Mouse (Mus musculus) liver, embryonic 12.5 days (tissue): ENCODE data around the gene Lsmem1. TPM values are rescaled to one million over a fixed set of nuclear protein-coding genes. Genes with fewer than 3 reads are reported as not detected.

Source experiments
- ATAC-seq: fragments of 200-750 bp; cut with Nextera tagmentation; 2 replicates; pipeline ENCODE4 v1.8.0; 2017; ENCODE audit warnings: moderate number of reproducible peaks, mild to moderate bottlenecking, moderate library complexity
- H3K27ac ChIP-seq: fragments of 300-500 bp; sonication (generic); 2 replicates; pipeline ENCODE4 v1.5.1; 2016; ENCODE audit warnings: mild to moderate bottlenecking
- H3K27me3 ChIP-seq: fragments of 300-500 bp; sonication (generic); replicated peaks from 2 replicates; pipeline ENCODE4 v1.6.1; 2016; ENCODE audit warnings: mild to moderate bottlenecking, moderate library complexity
- H3K36me3 ChIP-seq: fragments of 300-500 bp; sonication (generic); 2 replicates; pipeline ENCODE4 v1.6.1; 2016; ENCODE audit warnings: mild to moderate bottlenecking, moderate library complexity
- H3K4me1 ChIP-seq: fragments of 300-500 bp; sonication (generic); 2 replicates; pipeline ENCODE4 v1.6.1; 2016
- H3K4me2 ChIP-seq: fragments of 300-500 bp; sonication (generic); 2 replicates; pipeline ENCODE4 v1.6.1; 2016; ENCODE audit warnings: mild to moderate bottlenecking, moderate library complexity
- H3K4me3 ChIP-seq: fragments of 300-500 bp; sonication (generic); 2 replicates; pipeline ENCODE4 v1.5.1; 2016; ENCODE audit warnings: mild to moderate bottlenecking, moderate library complexity
- H3K9ac ChIP-seq: fragments of 300-500 bp; sonication (generic); 2 replicates; pipeline ENCODE4 v1.6.1; 2016; ENCODE audit warnings: mild to moderate bottlenecking, moderate library complexity
- H3K9me3 ChIP-seq: fragments of 300-500 bp; sonication (generic); replicated peaks from 2 replicates; pipeline ENCODE4 v1.6.1; 2016; ENCODE audit warnings: mild to moderate bottlenecking, moderate library complexity
- WGBS: fragments of 180-500 bp; shearing (Covaris S2); methylation state at CpG from one replicate; pipeline ENCODE4 v1.1.7; 2016; ENCODE audit not compliant: insufficient replicate concordance; 5-methylcytosine and 5-hydroxymethylcytosine counted together
- polyA plus RNA-seq: library from polyadenylated mRNA; unstranded; fragments of >200 nt; fragmentation: Nextera tagmentation; extraction: Ambion mirVana; gene quantifications from 2 replicates; pipeline ENCODE4 v1.2.1, GENCODE M21; 2016

The Lsmem1 gene
- polyA plus RNA-seq, 1 experiment from 2014 or later: not detected

GRCm38 (mm10) chr12:40223676-40224075 lies 24.4 kb upstream of the Lsmem1 start:
- WGBS: 45% methylated on average over 10 of the region's 10 CpGs
- H3K27ac ChIP-seq: peak overlapping the region; percentile 65
- H3K9ac ChIP-seq: peak overlapping the region; percentile 60
- ATAC-seq: no peak
- no peaks in the 10 kb centered on the region for H3K27me3 ChIP-seq
- H3K9me3 ChIP-seq: no peaks in the 10 kb centered on the region
- peak overlapping the region; percentile 95 for H3K4me2 ChIP-seq
- peak overlapping the region; percentile 93 for H3K4me3 ChIP-seq
- no peaks in the 10 kb centered on the region for H3K36me3 ChIP-seq
- H3K4me1 ChIP-seq: peaks cover 30% of the 10 kb centered on the region

GRCm38 (mm10) chr12:40223082-40223619 lies 23.9 kb upstream of the Lsmem1 start:
- Histone ChIP-seq H3K36me3 (peaks cover under 1% of the 10 kb centered on the region), H3K4me2 (peak overlapping the region; percentile 95), H3K27me3 (no peaks in the 10 kb centered on the region), H3K9ac (peak overlapping the region; percentile 94), H3K9me3 (no peaks in the 10 kb centered on the region), H3K4me3 (peak overlapping the region; percentile 93), H3K4me1 (peaks cover 31% of the 10 kb centered on the region), H3K27ac (peak overlapping the region; percentile 94)
- WGBS: under 1% methylated on average over 47 of the region's 47 CpGs
- peak; percentile 97 for ATAC-seq

- WGBS: under 1% methylated on average over 81 of the region's 81 CpGs
- peak overlapping the region; percentile 94 for H3K27ac ChIP-seq
- peak; percentile 85 for ATAC-seq
- peak overlapping the region; percentile 94 for H3K9ac ChIP-seq
- H3K36me3 ChIP-seq: peaks cover 6% of the 10 kb centered on the region
- peak overlapping the region; percentile 95 for H3K4me2 ChIP-seq
- H3K27me3 ChIP-seq: no peaks in the 10 kb centered on the region
- H3K4me1 ChIP-seq: peaks cover 35% of the 10 kb centered on the region
- peak overlapping the region; percentile 93 for H3K4me3 ChIP-seq
- no peaks in the 10 kb centered on the region for H3K9me3 ChIP-seq
Measured at GRCm38 (mm10) chr12:40222251-40223081, 23.2 kb upstream of the Lsmem1 start.

- Histone ChIP-seq H3K36me3 (peaks cover 12% of the 10 kb centered on the region), H3K27ac (no peak overlapping the region), H3K4me2 (peak overlapping the region; percentile 95), H3K9ac (peak overlapping the region; percentile 94), H3K4me1 (peaks cover 35% of the 10 kb centered on the region), H3K9me3 (no peaks in the 10 kb centered on the region), H3K27me3 (no peaks in the 10 kb centered on the region), H3K4me3 (peak overlapping the region; percentile 93)
- ATAC-seq: no peak
- 6% methylated on average over 5 of the region's 5 CpGs for WGBS
Measured at GRCm38 (mm10) chr12:40221611-40222010, 22.3 kb upstream of the Lsmem1 start.

GRCm38 (mm10) chr12:40220896-40221295 lies 21.6 kb upstream of the Lsmem1 start:
- Histone ChIP-seq H3K9me3 (no peaks in the 10 kb centered on the region), H3K9ac (peak overlapping the region; percentile 94), H3K27ac (no peak overlapping the region), H3K4me2 (peak overlapping the region; percentile 95), H3K36me3 (peaks cover 20% of the 10 kb centered on the region), H3K4me1 (peaks cover 35% of the 10 kb centered on the region), H3K27me3 (no peaks in the 10 kb centered on the region), H3K4me3 (peak overlapping the region; percentile 93)
- ATAC-seq: no peak
- 22% methylated on average over 3 of the region's 3 CpGs for WGBS

- Histone ChIP-seq H3K4me1 (peaks cover 35% of the 10 kb centered on the region), H3K9ac (0 out of 2 replicates have a peak overlapping the region, but pooled peaks have one; percentile 44), H3K27me3 (no peaks in the 10 kb centered on the region), H3K9me3 (no peaks in the 10 kb centered on the region), H3K4me3 (peak overlapping the region; percentile 93), H3K4me2 (peak overlapping the region; percentile 95), H3K27ac (0 out of 2 replicates have a peak overlapping the region, but pooled peaks have one; percentile 22), H3K36me3 (peaks cover 28% of the 10 kb centered on the region)
- ATAC-seq: no peak
- WGBS: 56% methylated on average over 3 of the region's 3 CpGs
Measured at GRCm38 (mm10) chr12:40220001-40220570, 20.8 kb upstream of the Lsmem1 start.

GRCm38 (mm10) chr12:40218430-40218945 lies 19.2 kb upstream of the Lsmem1 start:
- 47% methylated on average over 2 of the region's 2 CpGs for WGBS
- H3K36me3 ChIP-seq: peaks cover 44% of the 10 kb centered on the region
- no peak overlapping the region for H3K4me2 ChIP-seq
- H3K9ac ChIP-seq: no peak overlapping the region
- ATAC-seq: no peak
- H3K27ac ChIP-seq: no peak overlapping the region
- H3K27me3 ChIP-seq: no peaks in the 10 kb centered on the region
- no peak overlapping the region for H3K4me3 ChIP-seq
- H3K9me3 ChIP-seq: no peaks in the 10 kb centered on the region
- H3K4me1 ChIP-seq: peaks cover 26% of the 10 kb centered on the region

- no peaks in the 10 kb centered on the region for H3K9me3 ChIP-seq
- H3K9ac ChIP-seq: no peak overlapping the region
- no peak for ATAC-seq
- no peak overlapping the region for H3K4me2 ChIP-seq
- no peaks in the 10 kb centered on the region for H3K27me3 ChIP-seq
- no peak overlapping the region for H3K27ac ChIP-seq
- H3K36me3 ChIP-seq: peaks cover 51% of the 10 kb centered on the region
- H3K4me1 ChIP-seq: peaks cover 25% of the 10 kb centered on the region
- H3K4me3 ChIP-seq: no peak overlapping the region
- whole genome bisulfite sequencing: 80% methylated on average over 2 of the region's 2 CpGs
Measured at GRCm38 (mm10) chr12:40217776-40218175, 18.5 kb upstream of the Lsmem1 start.

GRCm38 (mm10) chr12:40214888-40215876 lies 15.9 kb upstream of the Lsmem1 start:
- ATAC-seq: no peak

GRCm38 (mm10) chr12:40209049-40209448 lies 9.8 kb upstream of the Lsmem1 start:
- Histone ChIP-seq H3K27me3 (no peaks in the 10 kb centered on the region), H3K36me3 (peaks cover 90% of the 10 kb centered on the region), H3K9ac (no peak overlapping the region), H3K4me2 (no peak overlapping the region), H3K9me3 (no peaks in the 10 kb centered on the region), H3K4me1 (no peaks in the 10 kb centered on the region), H3K27ac (no peak overlapping the region), H3K4me3 (no peak overlapping the region)
- ATAC-seq: no peak
- WGBS: 78% methylated on average over 3 of the region's 3 CpGs

More at GRCm38 (mm10) chr12:40214888-40215876, 15.9 kb upstream of the Lsmem1 start:
- 87% methylated on average over 15 of the region's 15 CpGs for WGBS
- no peak overlapping the region for H3K4me2 ChIP-seq
- no peaks in the 10 kb centered on the region for H3K9me3 ChIP-seq
- H3K4me1 ChIP-seq: peaks cover 11% of the 10 kb centered on the region
- H3K27ac ChIP-seq: no peak overlapping the region
- H3K36me3 ChIP-seq: peaks cover 75% of the 10 kb centered on the region
- H3K27me3 ChIP-seq: no peaks in the 10 kb centered on the region
- H3K9ac ChIP-seq: no peak overlapping the region
- no peak overlapping the region for H3K4me3 ChIP-seq

- ATAC-seq: no peak
- H3K9me3 ChIP-seq: no peaks in the 10 kb centered on the region
- 84% methylated on average over 4 of the region's 4 CpGs for WGBS
- H3K9ac ChIP-seq: no peak overlapping the region
- no peak overlapping the region for H3K27ac ChIP-seq
- peaks cover 88% of the 10 kb centered on the region for H3K36me3 ChIP-seq
- no peaks in the 10 kb centered on the region for H3K27me3 ChIP-seq
- no peak overlapping the region for H3K4me3 ChIP-seq
- H3K4me2 ChIP-seq: no peak overlapping the region
- no peaks in the 10 kb centered on the region for H3K4me1 ChIP-seq
Measured at GRCm38 (mm10) chr12:40207909-40208308, 8.6 kb upstream of the Lsmem1 start.
